Mouse (Mus musculus) myocyte (in vitro differentiated cells): Measurements from ENCODE around the gene Kalrn. TPM values are rescaled to one million over a fixed set of nuclear protein-coding genes. Genes with fewer than 3 reads are reported as not detected.

Source experiments
- H3K27me3 ChIP-seq: one replicate; pipeline ENCODE4 v1.6.1; 2011; ENCODE audit not compliant: control insufficient read depth, insufficient read depth, insufficient read length
- H3K36me3 ChIP-seq: one replicate; pipeline ENCODE4 v1.6.1; 2011; ENCODE audit not compliant: control insufficient read depth, insufficient read depth
- H3K4me2 ChIP-seq: one replicate; pipeline ENCODE4 v1.6.1; 2011; ENCODE audit warnings: low read depth, control low read depth
- H3K4me3 ChIP-seq: one replicate; pipeline ENCODE4 v1.5.1; 2011; ENCODE audit warnings: mild to moderate bottlenecking, control low read depth, moderate library complexity
- H3K79me2 ChIP-seq: one replicate; pipeline ENCODE4 v1.6.1; 2011; ENCODE audit not compliant: control insufficient read depth, insufficient read depth
- H3ac ChIP-seq: one replicate; pipeline ENCODE4 v1.6.1; 2011; ENCODE audit not compliant: control insufficient read depth, insufficient read length
- CEBPB ChIP-seq: IDR thresholded peaks from 2 replicates; pipeline ENCODE4 v1.6.1; 2011; ENCODE audit warnings: mild to moderate bottlenecking, moderate library complexity; ENCODE audit not compliant: poor library complexity, insufficient read depth, severe bottlenecking
- E2F4 ChIP-seq: IDR thresholded peaks from one replicate; pipeline ENCODE4 v1.6.1; 2011; ENCODE audit warnings: mild to moderate bottlenecking, control low read depth, moderate library complexity; ENCODE audit not compliant: insufficient read depth
- MAX ChIP-seq: IDR thresholded peaks from one replicate; pipeline ENCODE4 v1.6.1; 2011; ENCODE audit warnings: low read depth, mild to moderate bottlenecking, control low read depth
- MYOD1 ChIP-seq, 3 experiments: IDR thresholded peaks; one replicate each; pipeline ENCODE4 v1.6.1; 2011; ENCODE audit warnings: control low read depth in 2 of 3, low read depth in 2 of 3, mild to moderate bottlenecking in 2 of 3, moderate library complexity in 1 of 3; ENCODE audit not compliant: insufficient read length in 2 of 3, control insufficient read depth in 1 of 3
- MYOG ChIP-seq, 3 experiments: IDR thresholded peaks; one replicate each; pipeline ENCODE4 v1.6.1; 2011; ENCODE audit warnings: control low read depth in 2 of 3, low read depth in 2 of 3, mild to moderate bottlenecking in 2 of 3; ENCODE audit not compliant: insufficient read length in 2 of 3, control insufficient read depth in 1 of 3, insufficient read depth in 1 of 3
- POLR2A ChIP-seq: IDR thresholded peaks from one replicate; pipeline ENCODE4 v1.6.1; 2011; ENCODE audit warnings: low read depth, mild to moderate bottlenecking, control low read depth, moderate library complexity; ENCODE audit not compliant: insufficient read length
- POLR2AphosphoS2 ChIP-seq: IDR thresholded peaks from one replicate; pipeline ENCODE4 v1.6.1; 2011; ENCODE audit warnings: low read depth, control low read depth; ENCODE audit not compliant: insufficient read length
- REST ChIP-seq: IDR thresholded peaks from one replicate; pipeline ENCODE4 v1.6.1; 2011; ENCODE audit warnings: mild to moderate bottlenecking, control low read depth, moderate library complexity; ENCODE audit not compliant: insufficient read depth, insufficient read length
- SRF ChIP-seq: IDR thresholded peaks from one replicate; pipeline ENCODE4 v1.6.1; 2011; ENCODE audit warnings: low read depth; ENCODE audit not compliant: control insufficient read depth, insufficient read length
- TCF12 ChIP-seq: IDR thresholded peaks from one replicate; pipeline ENCODE4 v1.6.1; 2011; ENCODE audit warnings: mild to moderate bottlenecking, control low read depth; ENCODE audit not compliant: poor library complexity, insufficient read depth, severe bottlenecking
- TCF3 ChIP-seq: IDR thresholded peaks from one replicate; pipeline ENCODE4 v1.6.1; 2011; ENCODE audit warnings: low read depth, control low read depth; ENCODE audit not compliant: insufficient read length
- USF1 ChIP-seq: IDR thresholded peaks from one replicate; pipeline ENCODE4 v1.6.1; 2011; ENCODE audit warnings: low read depth, mild to moderate bottlenecking, control low read depth, moderate library complexity
- polyA plus RNA-seq: library from polyadenylated mRNA; unstranded; fragments of >200 nt; fragmentation: generic; extraction: Trizol; gene quantifications from one replicate; pipeline ENCODE4 v1.2.1, GENCODE M21; 2012; ENCODE audit warnings: missing spikeins

Gene Kalrn
- polyA plus RNA-seq, 1 experiment = 5.5 TPM

- H3ac ChIP-seq = no peak overlapping the region
- H3K79me2 ChIP-seq = no peaks in the 10 kb centered on the region
- no peak overlapping the region for H3K4me2 ChIP-seq
- no peaks in the 10 kb centered on the region for H3K27me3 ChIP-seq
- no peaks in the 10 kb centered on the region for H3K36me3 ChIP-seq
- TF ChIP-seq POLR2AphosphoS2 (no peak), SRF (no peak), MYOG (IDR thresholded peaks at IDR 0.05; ENCODE audit: control insufficient read depth in 1 of 3, insufficient read depth in 1 of 3, insufficient read length in 2 of 3, low read depth in 2 of 3) (no peak), MYOD1 (IDR thresholded peaks at IDR 0.05; ENCODE audit: control insufficient read depth in 1 of 3, insufficient read length in 2 of 3, low read depth in 2 of 3) (no peak), REST (no peak), USF1 (no peak), POLR2A (no peak), MAX (no peak), E2F4 (no peak), TCF12 (no peak), CEBPB (no peak), TCF3 (no peak)
- no peak overlapping the region for H3K4me3 ChIP-seq
Observed at GRCm38 (mm10) chr16:34414581-34414980, 158.8 kb downstream of the Kalrn start.

GRCm38 (mm10) chr16:34413868-34414333, 159.4 kb downstream of the Kalrn start:
- Histone ChIP-seq H3K36me3 (no peaks in the 10 kb centered on the region), H3K4me2 (no peak overlapping the region), H3K79me2 (no peaks in the 10 kb centered on the region), H3K4me3 (no peak overlapping the region), H3K27me3 (no peaks in the 10 kb centered on the region), H3ac (no peak overlapping the region)
- TF ChIP-seq TCF12 (no peak), MYOG (IDR thresholded peaks at IDR 0.05; ENCODE audit: control insufficient read depth in 1 of 3, insufficient read depth in 1 of 3, insufficient read length in 2 of 3, low read depth in 2 of 3) (no peak), REST (no peak), E2F4 (no peak), POLR2AphosphoS2 (no peak), MYOD1 (IDR thresholded peaks at IDR 0.05; ENCODE audit: control insufficient read depth in 1 of 3, insufficient read length in 2 of 3, low read depth in 2 of 3) (no peak), USF1 (no peak), CEBPB (no peak), TCF3 (no peak), MAX (no peak), POLR2A (no peak), SRF (no peak)

- no peaks in the 10 kb centered on the region for H3K79me2 ChIP-seq
- TF ChIP-seq E2F4 (no peak), POLR2A (no peak), MYOD1 (IDR thresholded peaks at IDR 0.05; ENCODE audit: control insufficient read depth in 1 of 3, insufficient read length in 2 of 3, low read depth in 2 of 3) (no peak), REST (no peak), POLR2AphosphoS2 (no peak), USF1 (no peak), CEBPB (no peak), MYOG (IDR thresholded peaks at IDR 0.05; ENCODE audit: control insufficient read depth in 1 of 3, insufficient read depth in 1 of 3, insufficient read length in 2 of 3, low read depth in 2 of 3) (no peak), MAX (no peak), SRF (no peak)
- no peak overlapping the region for H3K4me3 ChIP-seq
- H3ac ChIP-seq = no peak overlapping the region
- no peaks in the 10 kb centered on the region for H3K27me3 ChIP-seq
- no peak overlapping the region for H3K4me2 ChIP-seq
- no peaks in the 10 kb centered on the region for H3K36me3 ChIP-seq
Observed at GRCm38 (mm10) chr16:34407036-34407435, 166.3 kb downstream of the Kalrn start.

- no peaks in the 10 kb centered on the region for H3K36me3 ChIP-seq
- no peak overlapping the region for H3ac ChIP-seq
- no peaks in the 10 kb centered on the region for H3K27me3 ChIP-seq
- H3K79me2 ChIP-seq = no peaks in the 10 kb centered on the region
- no peak overlapping the region for H3K4me2 ChIP-seq
- no peak for TF ChIP-seq SRF
- TF ChIP-seq POLR2A = no peak
- TF ChIP-seq TCF12 = no peak
- TF ChIP-seq POLR2AphosphoS2 = no peak
- no peak for TF ChIP-seq E2F4
- TF ChIP-seq MAX = no peak
- H3K4me3 ChIP-seq = no peak overlapping the region
Observed at GRCm38 (mm10) chr16:34405094-34405493, 168.2 kb downstream of the Kalrn start.

GRCm38 (mm10) chr16:34401216-34401615, 172.1 kb downstream of the Kalrn start:
- Histone ChIP-seq H3K4me3 (no peak overlapping the region), H3ac (no peak overlapping the region), H3K36me3 (no peaks in the 10 kb centered on the region), H3K27me3 (no peaks in the 10 kb centered on the region), H3K79me2 (no peaks in the 10 kb centered on the region), H3K4me2 (no peak overlapping the region)
- TF ChIP-seq SRF = no peak
- no peak for TF ChIP-seq USF1
